ENCODE assay signal across 23 mouse cellular contexts in genomic region chr10:20748938-20749337, GRCm38 (mm10). TPM values are rescaled to one million over a fixed set of nuclear protein-coding genes. Genes with fewer than 3 reads are reported as not detected.
DNase-seq lines count a peak whose midpoint lies in the region; ATAC-seq and TF ChIP-seq lines count a peak whose summit lies in the region.
"Had no signal": no experiment of that assay in that cellular context is flagged by ENCODE, and none has a peak within 500 bp of the region (broad histone marks: within the 10 kb centered on the region; RNA-seq: fewer than 3 reads in every experiment).

No protein-coding gene starts in this region.

- no peaks in the 10 kb centered on the region for H3K36me3 ChIP-seq in kidney, adult 2 months (ENCODE audit: control insufficient read depth, insufficient read depth, low read length)
- H3K36me3 ChIP-seq in liver, adult 2 months (ENCODE audit: control insufficient read depth, insufficient read depth, low read length): no peaks in the 10 kb centered on the region
- no peaks in the 10 kb centered on the region for H3K36me3 ChIP-seq in liver, embryonic 11.5 days (ENCODE audit: control insufficient read depth, insufficient read depth, low read length)
- no peaks in the 10 kb centered on the region for H3K36me3 ChIP-seq in lung, postnatal 0 days (ENCODE audit: insufficient read depth, low read length)
- H3K36me3 ChIP-seq: embryonic facial prominence, embryonic 13.5 days; embryonic facial prominence, embryonic 15.5 days; forebrain, embryonic 10.5 days; forebrain, embryonic 12.5 days had no signal

- H3K27me3 ChIP-seq in kidney, adult 2 months (replicated peaks; ENCODE audit: control insufficient read depth, insufficient read depth, low read length): no peaks in the 10 kb centered on the region
- no peaks in the 10 kb centered on the region for H3K27me3 ChIP-seq in liver, adult 2 months (ENCODE audit: control insufficient read depth, insufficient read depth, low read length)
- H3K27me3 ChIP-seq in liver, embryonic 11.5 days (replicated peaks; ENCODE audit: control insufficient read depth, insufficient read depth, low read length): no peaks in the 10 kb centered on the region
- no peaks in the 10 kb centered on the region for H3K27me3 ChIP-seq in lung, postnatal 0 days (replicated peaks; ENCODE audit: insufficient read depth, low read length)
- H3K27me3 ChIP-seq: embryonic facial prominence, embryonic 13.5 days; embryonic facial prominence, embryonic 15.5 days; forebrain, embryonic 12.5 days had no signal

- no peaks in the 10 kb centered on the region for H3K9me3 ChIP-seq in liver, embryonic 11.5 days (ENCODE audit: control insufficient read depth, low read length)
- H3K9me3 ChIP-seq in lung, postnatal 0 days (ENCODE audit: low read length): no peaks in the 10 kb centered on the region
- H3K9me3 ChIP-seq: embryonic facial prominence, embryonic 13.5 days; embryonic facial prominence, embryonic 15.5 days; forebrain, embryonic 10.5 days; forebrain, embryonic 12.5 days had no signal

- TF ChIP-seq EP300 in lung, postnatal 0 days (IDR thresholded peaks at IDR 0.05): no peak

- ATAC-seq in liver, embryonic 11.5 days (replicated peaks; ENCODE audit: low FRiP score): no peak
- ATAC-seq in lung, postnatal 0 days: no peak
- ATAC-seq: forebrain, embryonic 14.5 days had no signal

- H3K79me2 ChIP-seq in liver, adult 2 months (ENCODE audit: control insufficient read depth, insufficient read depth, low read length): no peaks in the 10 kb centered on the region

- H3K9ac ChIP-seq in liver, adult 2 months (ENCODE audit: low read depth, low read length): no peak overlapping the region
- H3K9ac ChIP-seq in liver, embryonic 11.5 days (ENCODE audit: low read depth, low read length): no peak overlapping the region
- H3K9ac ChIP-seq in lung, postnatal 0 days (replicated peaks; ENCODE audit: low read depth): no peak overlapping the region
- H3K9ac ChIP-seq: embryonic facial prominence, embryonic 13.5 days; embryonic facial prominence, embryonic 15.5 days; forebrain, embryonic 12.5 days had no signal

- 74% methylated on average over 8 of the region's 8 CpGs for WGBS in kidney, adult 2 months
- 65% methylated on average over 8 of the region's 8 CpGs for WGBS in liver, adult 2 months
- 89% methylated on average over 8 of the region's 8 CpGs for whole genome bisulfite sequencing in liver, embryonic 11.5 days
- 76% methylated on average over 8 of the region's 8 CpGs for WGBS in lung, postnatal 0 days

- peak; percentile 21 for DNase-seq in kidney, adult 2 months
- DNase-seq in kidney, adult 18-20 months: no peak
- peak; percentile 76 for DNase-seq in liver, adult 2 months (ENCODE audit: extremely low read depth, low read depth, low spot score)
- DNase-seq in liver, embryonic 11.5 days (ENCODE audit: low spot score): no peak
- peak; percentile 48 for DNase-seq in lung, postnatal 0 days (ENCODE audit: low spot score)
- DNase-seq in lung, postnatal 25 days (ENCODE audit: low spot score): no peak
- DNase-seq: adrenal gland, adult 2 months; adrenal gland, postnatal 10 days; adrenal gland, postnatal 25 days; cerebellum, adult 11 months; cerebellum, adult 18-20 months; cerebellum, adult 8-10 months; cerebellum, adult 9-11 months; cerebellum, postnatal 14 days; cerebellum, postnatal 36 days; embryo, embryonic 11 days had no signal

- no peak overlapping the region for H3K4me2 ChIP-seq in liver, embryonic 11.5 days
- no peak overlapping the region for H3K4me2 ChIP-seq in lung, postnatal 0 days (replicated peaks; ENCODE audit: low read depth, low read length)
- H3K4me2 ChIP-seq: embryonic facial prominence, embryonic 13.5 days; embryonic facial prominence, embryonic 15.5 days; forebrain, embryonic 12.5 days had no signal

- peaks cover 5% of the 10 kb centered on the region; the same call in 1 of the 2 replicates for H3K4me1 ChIP-seq in kidney, adult 2 months (ENCODE audit: control insufficient read depth, insufficient read depth, low read length)
- no peaks in the 10 kb centered on the region for H3K4me1 ChIP-seq in liver, adult 2 months (ENCODE audit: control insufficient read depth, insufficient read depth, low read length)
- no peaks in the 10 kb centered on the region for H3K4me1 ChIP-seq in liver, embryonic 11.5 days (replicated peaks; ENCODE audit: control insufficient read depth, insufficient read depth, low read length)
- no peaks in the 10 kb centered on the region for H3K4me1 ChIP-seq in lung, postnatal 0 days (ENCODE audit: insufficient read depth, low read depth, low read length)
- H3K4me1 ChIP-seq: embryonic facial prominence, embryonic 13.5 days; embryonic facial prominence, embryonic 15.5 days; forebrain, embryonic 10.5 days; forebrain, embryonic 12.5 days had no signal

- no peak overlapping the region for H3K4me3 ChIP-seq in kidney, adult 2 months (ENCODE audit: insufficient read depth, low read depth, low read length)
- H3K4me3 ChIP-seq in liver, adult 2 months (ENCODE audit: insufficient read depth, low read depth, low read length): no peak overlapping the region
- no peak overlapping the region for H3K4me3 ChIP-seq in liver, embryonic 11.5 days (ENCODE audit: low read depth, low read length)
- no peak overlapping the region for H3K4me3 ChIP-seq in lung, postnatal 0 days (ENCODE audit: low read depth, low read length)
- H3K4me3 ChIP-seq: embryonic facial prominence, embryonic 13.5 days; embryonic facial prominence, embryonic 15.5 days; erythroblast, embryonic 14.5 days; forebrain, embryonic 10.5 days; forebrain, embryonic 12.5 days had no signal

- no peak for TF ChIP-seq POLR2A in kidney, adult 2 months (IDR thresholded peaks at IDR 0.05; ENCODE audit: low read depth, low read length)
- no peak for TF ChIP-seq POLR2A in liver, adult 2 months (IDR thresholded peaks at IDR 0.05; ENCODE audit: extremely low read depth, insufficient read depth, low read length)

- H3K27ac ChIP-seq in kidney, adult 2 months (ENCODE audit: insufficient read depth, low read depth, low read length): no peak overlapping the region
- no peak overlapping the region for H3K27ac ChIP-seq in liver, adult 2 months (replicated peaks; ENCODE audit: insufficient read depth, low read depth, low read length)
- H3K27ac ChIP-seq in liver, embryonic 11.5 days (ENCODE audit: low read depth, low read length): no peak overlapping the region
- H3K27ac ChIP-seq in lung, postnatal 0 days (ENCODE audit: low read length): no peak overlapping the region
- H3K27ac ChIP-seq: embryonic facial prominence, embryonic 13.5 days; embryonic facial prominence, embryonic 15.5 days; forebrain, embryonic 10.5 days; forebrain, embryonic 12.5 days had no signal

- TF ChIP-seq CTCF in kidney, adult 2 months (conservative IDR thresholded peaks at IDR 0.05; ENCODE audit: insufficient read depth, insufficient read length, low read depth, low read length): no peak
- no peak for TF ChIP-seq CTCF in liver, adult 2 months (IDR thresholded peaks at IDR 0.05; ENCODE audit: low read depth, low read length)
- no peak for TF ChIP-seq CTCF in lung, postnatal 0 days (IDR thresholded peaks at IDR 0.05)

RNA-seq across cellular contexts. Expression of gene Pde7b, which starts 24.1 kb away (rescaled TPM):
- polyA plus RNA-seq in kidney, adult 2 months (2012; rRNA removed): 9.0 and 9.5 TPM in 2 replicates
- 7.9 and 8.8 TPM in 2 replicates for total RNA-seq in liver, adult 2 months (2014; rRNA removed)
- 3.1 and 3.2 TPM in 2 replicates for polyA plus RNA-seq in liver, adult 2 months (2012; rRNA removed)
- 0.48 and 1.3 TPM in 2 replicates for polyA plus RNA-seq in liver, embryonic 11.5 days (2014; fragmentation: Nextera tagmentation; extraction: Ambion mirVana)
- polyA plus RNA-seq in lung, postnatal 0 days (2015; fragmentation: Nextera tagmentation; extraction: Ambion mirVana): 5.0 and 5.2 TPM in 2 replicates
- total RNA-seq: MEL had no signal
- polyA plus RNA-seq: erythroblast, embryonic 14.5 days had no signal

Comparison
In these comparisons a context has a peak if more than half of its experiments do, and no peak if none do; other contexts are left out.
1. DNase-seq: peak in kidney, adult 2 months (single experiment), liver, adult 2 months (single experiment) and lung, postnatal 0 days (single experiment); none in kidney, adult 18-20 months (single experiment), liver, embryonic 11.5 days (single experiment) and lung, postnatal 25 days (single experiment).